ENCODE assay signal across 9 mouse cellular contexts in the genomic region with DNA sequence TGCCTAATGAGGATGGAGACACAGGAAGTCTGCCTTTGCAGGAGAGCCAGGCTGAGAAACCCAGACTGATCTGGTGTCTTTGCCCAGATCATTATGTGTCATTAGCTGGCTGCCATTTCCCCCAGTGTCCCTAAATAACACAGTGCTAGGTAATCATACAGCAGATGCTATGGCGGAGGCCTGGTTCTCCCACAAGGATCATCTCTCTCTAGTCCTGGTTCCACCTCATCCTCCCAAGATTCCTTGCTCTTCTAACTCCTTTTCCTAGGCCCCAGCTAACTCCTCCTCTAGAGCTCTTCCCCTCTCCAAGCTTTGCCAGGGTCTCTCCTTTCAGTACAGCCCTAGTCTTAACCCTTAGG. TPM values are rescaled to one million over a fixed set of nuclear protein-coding genes. Genes with fewer than 3 reads are reported as not detected.
DNase-seq lines count a peak whose midpoint lies in the region; ATAC-seq and TF ChIP-seq lines count a peak whose summit lies in the region.
"Had no signal": no experiment of that assay in that cellular context is flagged by ENCODE, and none has a peak within 500 bp of the region (broad histone marks: within the 10 kb centered on the region; RNA-seq: fewer than 3 reads in every experiment).

No protein-coding gene starts in this region.

- peak overlapping the region; percentile 88 for H3K4me2 ChIP-seq in limb, embryonic 14.5 days (replicated peaks; ENCODE audit: low read depth, low read length, severe bottlenecking)
- H3K4me2 ChIP-seq in stomach, embryonic 15.5 days, result peak overlapping the region; percentile 92

- peak overlapping the region; percentile 91 for H3K4me3 ChIP-seq in megakaryocyte, embryonic 14.5 days (replicated peaks)
- peak overlapping the region; percentile 47 for H3K4me3 ChIP-seq in limb, embryonic 14.5 days (replicated peaks; ENCODE audit: low read length)
- peak overlapping the region; percentile 47 for H3K4me3 ChIP-seq in stomach, embryonic 15.5 days (replicated peaks)

- TF ChIP-seq POLR2A in limb, embryonic 14.5 days (IDR thresholded peaks at IDR 0.05; ENCODE audit: borderline replicate concordance, extremely low read depth, insufficient read depth, insufficient read length), result no peak

- peak; percentile 20 for ATAC-seq in frontal cortex, adult (ENCODE audit: low TSS enrichment)
- ATAC-seq in megakaryocyte, adult 5-6 weeks (ENCODE audit: poor library complexity, severe bottlenecking), result no peak
- no peak for ATAC-seq in limb, embryonic 14.5 days (ENCODE audit: low FRiP score, low read depth)
- ATAC-seq in stomach, embryonic 15.5 days (ENCODE audit: insufficient read depth, low FRiP score, low read depth), result no peak
- ATAC-seq in megakaryocyte progenitor cell, adult 5-6 weeks (replicated peaks; ENCODE audit: poor library complexity), result no peak

- no peaks in the 10 kb centered on the region for H3K36me3 ChIP-seq in megakaryocyte, embryonic 14.5 days (replicated peaks; ENCODE audit: low read length)
- no peaks in the 10 kb centered on the region for H3K36me3 ChIP-seq in limb, embryonic 14.5 days (ENCODE audit: control insufficient read depth, insufficient read depth, low read length)
- no peaks in the 10 kb centered on the region for H3K36me3 ChIP-seq in stomach, embryonic 15.5 days

- no peak for DNase-seq in frontal cortex, postnatal 14 days (ENCODE audit: low spot score in 2 of 2)
- no peak for DNase-seq in limb, embryonic 14.5 days (ENCODE audit: low spot score)
- DNase-seq in adrenal gland, adult 8-10 months, result no peak

- peaks cover 27% of the 10 kb centered on the region for H3K4me1 ChIP-seq in megakaryocyte, embryonic 14.5 days
- peaks cover 11% of the 10 kb centered on the region; the same call in 1 of the 2 replicates for H3K4me1 ChIP-seq in limb, embryonic 14.5 days (ENCODE audit: control insufficient read depth, insufficient read depth, low read length)
- H3K4me1 ChIP-seq in stomach, embryonic 15.5 days, result peaks cover 15% of the 10 kb centered on the region

- H3K27me3 ChIP-seq in megakaryocyte, embryonic 14.5 days (replicated peaks), result peaks cover 69% of the 10 kb centered on the region
- no peaks in the 10 kb centered on the region for H3K27me3 ChIP-seq in limb, embryonic 14.5 days (ENCODE audit: control insufficient read depth, insufficient read depth, low read length)
- no peaks in the 10 kb centered on the region for H3K27me3 ChIP-seq in stomach, embryonic 15.5 days (replicated peaks)

- WGBS in limb, embryonic 14.5 days, result 63% methylated on average over 1 of the region's 1 CpGs
- WGBS in stomach, embryonic 15.5 days, result 63% methylated on average over 1 of the region's 1 CpGs

- no peaks in the 10 kb centered on the region for H3K9me3 ChIP-seq in megakaryocyte, embryonic 14.5 days
- H3K9me3 ChIP-seq in limb, embryonic 14.5 days (ENCODE audit: control insufficient read depth, low read length), result no peaks in the 10 kb centered on the region
- no peaks in the 10 kb centered on the region for H3K9me3 ChIP-seq in stomach, embryonic 15.5 days

- H3K9ac ChIP-seq in limb, embryonic 14.5 days (ENCODE audit: low read depth, low read length, severe bottlenecking), result 0 out of 2 replicates have a peak overlapping the region, but pooled peaks have one; percentile 13
- H3K9ac ChIP-seq in stomach, embryonic 15.5 days, result no peak overlapping the region

- no peak overlapping the region for H3K27ac ChIP-seq in limb, embryonic 14.5 days (replicated peaks; ENCODE audit: low read depth, low read length)
- peak overlapping the region; percentile 73 for H3K27ac ChIP-seq in stomach, embryonic 15.5 days

RNA-seq across cellular contexts. Expression of a gene that starts 26.2 kb away (rescaled TPM):
- polyA plus RNA-seq in megakaryocyte, embryonic 14.5 days (2012; ENCODE audit: insufficient read depth, low replicate concordance), result 0.31 TPM in 1 of 2 replicates, not detected in the other
- 0.38 and 0.57 TPM in 2 replicates for total RNA-seq in megakaryocyte, adult 5-6 weeks (2015)
- total RNA-seq in megakaryocyte, adult 5-6 weeks (2017), result not detected in 2 replicates
- polyA plus RNA-seq in limb, embryonic 14.5 days (2012; rRNA removed), result 2.6 and 2.7 TPM in 2 replicates
- polyA plus RNA-seq in limb, embryonic 14.5 days (2014; fragmentation: Nextera tagmentation; extraction: Ambion mirVana), result 2.5 and 3.0 TPM in 2 replicates
- 1.7 and 2.7 TPM in 2 replicates for polyA plus RNA-seq in stomach, embryonic 15.5 days (2015; fragmentation: Nextera tagmentation; extraction: Ambion mirVana)
- 1 to 10 TPM in 3 of 4 experiments, under 1 TPM in 1; 0.62 to 2.0 (median 1.6) TPM for total RNA-seq in adrenal gland, adult 8-10 months (2022)
- 0.83 and 1.2 TPM in 2 replicates for total RNA-seq in megakaryocyte progenitor cell, adult 5-6 weeks (2015)
- total RNA-seq in megakaryocyte progenitor cell, adult 5-6 weeks (2017), result 0.44 and 2.2 TPM in 2 replicates
- total RNA-seq: hematopoietic stem cell, adult 5-6 weeks had no signal

RNA-seq across cellular contexts. Expression of a gene that starts 57.7 kb away (rescaled TPM):
- 0.08 and 5.5 TPM in 2 replicates for polyA plus RNA-seq in megakaryocyte, embryonic 14.5 days (2012; ENCODE audit: insufficient read depth, low replicate concordance)
- 0.09 and 0.30 TPM in 2 replicates for total RNA-seq in megakaryocyte, adult 5-6 weeks (2015)
- total RNA-seq in megakaryocyte, adult 5-6 weeks (2017), result 0.04 TPM in 2 replicates
- polyA plus RNA-seq in limb, embryonic 14.5 days (2012; rRNA removed), result 6.2 and 6.8 TPM in 2 replicates
- 3.5 TPM in 2 replicates for polyA plus RNA-seq in limb, embryonic 14.5 days (2014; fragmentation: Nextera tagmentation; extraction: Ambion mirVana)
- 2.8 and 3.4 TPM in 2 replicates for polyA plus RNA-seq in stomach, embryonic 15.5 days (2015; fragmentation: Nextera tagmentation; extraction: Ambion mirVana)
- 1 to 10 TPM; 2.1 to 4.9 (median 3.8) TPM for total RNA-seq in adrenal gland, adult 8-10 months (2022)
- 0.24 and 0.30 TPM in 2 replicates for total RNA-seq in megakaryocyte progenitor cell, adult 5-6 weeks (2015)
- total RNA-seq in megakaryocyte progenitor cell, adult 5-6 weeks (2017), result 0.41 and 1.9 TPM in 2 replicates
